Mouse (Mus musculus) intestine, embryonic 16.5 days (tissue): ENCODE data around the gene Ifi202b. TPM values are rescaled to one million over a fixed set of nuclear protein-coding genes. Genes with fewer than 3 reads are reported as not detected.
"Not testable (repeated sequence)": the region's sequence is repeated elsewhere in the genome, so short reads cannot be mapped to it uniquely, and the experiment has no call there.

ENCODE experiments used
- ATAC-seq: fragments of 200-750 bp; cut with Nextera tagmentation; 2 replicates; pipeline ENCODE4 v1.8.0; 2017; ENCODE audit warnings: moderate TSS enrichment, moderate library complexity
- H3K27ac ChIP-seq: fragments of 300-500 bp; sonication (generic); 2 replicates; pipeline ENCODE4 v1.5.1; 2014; ENCODE audit warnings: mild to moderate bottlenecking, low read length
- H3K27me3 ChIP-seq: fragments of 300-500 bp; sonication (generic); replicated peaks from 2 replicates; pipeline ENCODE4 v1.6.1; 2014; ENCODE audit warnings: low read length, control low read depth, mixed read lengths; ENCODE audit not compliant: control insufficient read depth, insufficient read depth
- H3K36me3 ChIP-seq: fragments of 300-500 bp; sonication (generic); 2 replicates; pipeline ENCODE4 v1.6.1; 2014; ENCODE audit warnings: low read length, control low read depth; ENCODE audit not compliant: control insufficient read depth, insufficient read depth
- H3K4me1 ChIP-seq: fragments of 300-500 bp; sonication (generic); 2 replicates; pipeline ENCODE4 v1.6.1; 2014; ENCODE audit warnings: low read length, control low read depth, mixed read lengths; ENCODE audit not compliant: control insufficient read depth, insufficient read depth
- H3K4me2 ChIP-seq: fragments of 300-500 bp; sonication (generic); 2 replicates; pipeline ENCODE4 v1.6.1; 2014; ENCODE audit warnings: low read depth, low read length, control low read depth
- H3K4me3 ChIP-seq: fragments of 300-500 bp; sonication (generic); 2 replicates; pipeline ENCODE4 v1.5.1; 2014; ENCODE audit warnings: mild to moderate bottlenecking, low read length
- H3K9ac ChIP-seq: fragments of 300-500 bp; sonication (generic); 2 replicates; pipeline ENCODE4 v1.6.1; 2014; ENCODE audit warnings: low read depth, low read length
- H3K9me3 ChIP-seq: fragments of 300-500 bp; sonication (generic); 2 replicates; pipeline ENCODE4 v1.6.1; 2016; ENCODE audit warnings: low read length, control low read depth; ENCODE audit not compliant: control insufficient read depth
- polyA plus RNA-seq: library from polyadenylated mRNA; unstranded; fragments of >200 nt; fragmentation: Nextera tagmentation; extraction: Ambion mirVana; gene quantifications from 2 replicates; pipeline ENCODE4 v1.2.1, GENCODE M21; 2015

The Ifi202b gene
- polyA plus RNA-seq, 1 experiment from 2014 or later = not detected

- H3K9me3 ChIP-seq, H3K4me1 ChIP-seq, H3K36me3 ChIP-seq, H3K4me3 ChIP-seq, H3K9ac ChIP-seq, H3K4me2 ChIP-seq, H3K27me3 ChIP-seq, ATAC-seq, H3K27ac ChIP-seq: not testable (repeated sequence)
These were observed 69.2 kb downstream of the Ifi202b start for GRCm38 (mm10) chr1:173913256-173913791.

Other genes with a start within 250 kb of the Ifi202b start
- gene Ifi207, start 241.0 kb downstream of the Ifi202b start, polyA plus RNA-seq = 0.98 and 1.2 TPM in 2 replicates
- gene Ifi204, start 215.8 kb downstream of the Ifi202b start, polyA plus RNA-seq = 1.9 and 2.5 TPM in 2 replicates
- 0.72 and 0.97 TPM in 2 replicates for gene Ifi211, start 69.7 kb downstream of the Ifi202b start, polyA plus RNA-seq
- 3.2 and 3.3 TPM in 2 replicates for gene Mndal, start 40.3 kb downstream of the Ifi202b start, polyA plus RNA-seq
- 1.4 and 2.2 TPM in 2 replicates for gene Ifi203, start 40.1 kb downstream of the Ifi202b start, polyA plus RNA-seq
- gene Ifi205, start 49.1 kb upstream of the Ifi202b start, polyA plus RNA-seq = 1.6 and 1.7 TPM in 2 replicates
- gene Olfr433, start 58.0 kb upstream of the Ifi202b start, polyA plus RNA-seq = 0.05 TPM in 1 of 2 replicates, not detected in the other
- not detected in 2 replicates for gene Olfr432, start 66.5 kb upstream of the Ifi202b start, polyA plus RNA-seq
- gene Olfr430, start 83.9 kb upstream of the Ifi202b start, polyA plus RNA-seq = not detected in 2 replicates
- not detected in 2 replicates for gene Olfr429, start 101.6 kb upstream of the Ifi202b start, polyA plus RNA-seq
- not detected in 2 replicates for gene Olfr427, start 114.1 kb upstream of the Ifi202b start, polyA plus RNA-seq
- gene Olfr231, start 138.4 kb upstream of the Ifi202b start, polyA plus RNA-seq = not detected in 2 replicates
- gene Olfr424, start 148.8 kb upstream of the Ifi202b start, polyA plus RNA-seq = not detected in 2 replicates
- not detected in 2 replicates for gene Olfr420, start 172.9 kb upstream of the Ifi202b start, polyA plus RNA-seq
- gene Spta1, start 190.0 kb upstream of the Ifi202b start, polyA plus RNA-seq = 0.54 and 0.65 TPM in 2 replicates